Mouse (Mus musculus): ENCODE measurements around the gene Olfr948. TPM values are rescaled to one million over a fixed set of nuclear protein-coding genes. Genes with fewer than 3 reads are reported as not detected.

Gene Olfr948
- not detected for polyA plus RNA-seq (2014; fragmentation: Illumina TruSeq; extraction: RNeasy Lipid Tissue Mini Kit (QIAGEN cat#74804); ENCODE audit: low read depth, low replicate concordance)

DNA sequence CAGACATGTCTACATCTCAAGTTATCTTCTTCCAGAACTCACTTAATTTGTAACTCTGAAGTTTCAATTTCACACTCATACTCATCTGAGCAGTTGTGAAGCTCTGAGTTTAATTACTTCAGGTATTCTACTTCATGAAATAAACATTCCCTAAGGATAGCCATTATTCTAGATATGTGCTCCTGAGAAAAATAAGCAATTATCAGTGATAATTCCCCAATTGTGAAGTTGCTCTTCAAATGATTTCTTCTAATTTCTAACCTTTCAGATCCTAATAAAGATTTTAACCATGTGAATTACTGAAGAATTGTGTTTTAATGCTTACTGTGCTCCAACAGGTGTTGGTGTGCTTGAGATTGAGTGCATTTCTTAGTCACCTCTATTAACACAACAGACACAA is at the start of gene Olfr948:
Olfr948 (minus strand) TSS at position 101 of the 400 bp plus-strand sequence.

DNA sequence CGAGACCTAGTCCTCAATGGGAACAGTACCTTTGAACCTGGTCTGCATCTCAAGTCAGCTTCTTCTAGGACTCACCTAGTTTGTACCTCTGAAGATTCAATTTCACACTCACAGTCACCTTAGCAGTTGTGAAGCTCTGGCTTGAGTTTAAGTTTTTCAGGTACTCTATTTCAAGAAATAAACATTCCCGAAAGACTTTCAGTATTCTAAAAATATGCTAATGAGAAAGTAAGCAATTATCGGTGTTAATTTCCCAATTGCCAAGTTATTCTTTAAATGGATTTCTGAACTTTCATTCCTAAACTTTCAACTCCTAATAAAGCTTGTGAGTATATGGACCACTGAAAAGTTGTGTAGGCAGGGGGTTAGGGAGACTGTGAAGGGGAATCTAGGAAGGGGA is 49.1 kb downstream of the Olfr948 start, which contains the start of gene Olfr945:
Olfr945 (minus strand) TSS at position 101 of the 400 bp plus-strand sequence.

Other genes with a start within 250 kb of the Olfr948 start
- gene Olfr938, start 247.2 kb downstream of the Olfr948 start, polyA plus RNA-seq (2014; fragmentation: Illumina TruSeq; extraction: RNeasy Lipid Tissue Mini Kit (QIAGEN cat#74804); ENCODE audit: low read depth, low replicate concordance), result not detected
- 1.5 TPM for gene Olfr27, start 197.9 kb downstream of the Olfr948 start, polyA plus RNA-seq (2014; fragmentation: Illumina TruSeq; extraction: RNeasy Lipid Tissue Mini Kit (QIAGEN cat#74804); ENCODE audit: low read depth, low replicate concordance)
- not detected for gene Olfr943, start 159.7 kb downstream of the Olfr948 start, polyA plus RNA-seq (2014; fragmentation: Illumina TruSeq; extraction: RNeasy Lipid Tissue Mini Kit (QIAGEN cat#74804); ENCODE audit: low read depth, low replicate concordance)
- not detected for gene Olfr944, start 124.1 kb downstream of the Olfr948 start, polyA plus RNA-seq (2014; fragmentation: Illumina TruSeq; extraction: RNeasy Lipid Tissue Mini Kit (QIAGEN cat#74804); ENCODE audit: low read depth, low replicate concordance)
- gene Olfr1537, start 76.1 kb downstream of the Olfr948 start, polyA plus RNA-seq (2014; fragmentation: Illumina TruSeq; extraction: RNeasy Lipid Tissue Mini Kit (QIAGEN cat#74804); ENCODE audit: low read depth, low replicate concordance), result not detected
- not detected for gene Olfr945, start 49.2 kb downstream of the Olfr948 start, polyA plus RNA-seq (2014; fragmentation: Illumina TruSeq; extraction: RNeasy Lipid Tissue Mini Kit (QIAGEN cat#74804); ENCODE audit: low read depth, low replicate concordance)
- gene Olfr951, start 61.4 kb upstream of the Olfr948 start, polyA plus RNA-seq (2014; fragmentation: Illumina TruSeq; extraction: RNeasy Lipid Tissue Mini Kit (QIAGEN cat#74804); ENCODE audit: low read depth, low replicate concordance), result not detected
- gene Olfr952, start 101.1 kb upstream of the Olfr948 start, polyA plus RNA-seq (2014; fragmentation: Illumina TruSeq; extraction: RNeasy Lipid Tissue Mini Kit (QIAGEN cat#74804); ENCODE audit: low read depth, low replicate concordance), result not detected
- gene Olfr954, start 130.7 kb upstream of the Olfr948 start, polyA plus RNA-seq (2014; fragmentation: Illumina TruSeq; extraction: RNeasy Lipid Tissue Mini Kit (QIAGEN cat#74804); ENCODE audit: low read depth, low replicate concordance), result not detected
- gene Olfr955, start 145.9 kb upstream of the Olfr948 start, polyA plus RNA-seq (2014; fragmentation: Illumina TruSeq; extraction: RNeasy Lipid Tissue Mini Kit (QIAGEN cat#74804); ENCODE audit: low read depth, low replicate concordance), result not detected
- not detected for gene Olfr44, start 167.9 kb upstream of the Olfr948 start, polyA plus RNA-seq (2014; fragmentation: Illumina TruSeq; extraction: RNeasy Lipid Tissue Mini Kit (QIAGEN cat#74804); ENCODE audit: low read depth, low replicate concordance)
- not detected for gene Olfr957, start 189.8 kb upstream of the Olfr948 start, polyA plus RNA-seq (2014; fragmentation: Illumina TruSeq; extraction: RNeasy Lipid Tissue Mini Kit (QIAGEN cat#74804); ENCODE audit: low read depth, low replicate concordance)
- not detected for gene Olfr958, start 228.0 kb upstream of the Olfr948 start, polyA plus RNA-seq (2014; fragmentation: Illumina TruSeq; extraction: RNeasy Lipid Tissue Mini Kit (QIAGEN cat#74804); ENCODE audit: low read depth, low replicate concordance)
- not detected for gene Olfr959, start 249.5 kb upstream of the Olfr948 start, polyA plus RNA-seq (2014; fragmentation: Illumina TruSeq; extraction: RNeasy Lipid Tissue Mini Kit (QIAGEN cat#74804); ENCODE audit: low read depth, low replicate concordance)

Data from testis, adult 10 weeks (tissue).